Mouse (Mus musculus): Measurements from ENCODE around the gene March8. TPM values are rescaled to one million over a fixed set of nuclear protein-coding genes. Genes with fewer than 3 reads are reported as not detected.

The March8 gene
- polyA plus RNA-seq (2021; fragmentation: Nextera tagmentation) = 12.2 and 26.5 TPM in 2 replicates
- long read RNA-seq, experiment 1, full-length matches to known transcripts = 34 of 102 reads
- long read RNA-seq, experiment 1, partial matches to known transcripts = 9 of 102 reads
- long read RNA-seq, experiment 1, other reads (novel, unspliced or antisense) = 59 of 102 reads
- long read RNA-seq, experiment 2, full-length matches to known transcripts = 3 of 19 reads
- long read RNA-seq, experiment 2, partial matches to known transcripts = 0 of 19 reads
- long read RNA-seq, experiment 2, other reads (novel, unspliced or antisense) = 16 of 19 reads

DNA sequence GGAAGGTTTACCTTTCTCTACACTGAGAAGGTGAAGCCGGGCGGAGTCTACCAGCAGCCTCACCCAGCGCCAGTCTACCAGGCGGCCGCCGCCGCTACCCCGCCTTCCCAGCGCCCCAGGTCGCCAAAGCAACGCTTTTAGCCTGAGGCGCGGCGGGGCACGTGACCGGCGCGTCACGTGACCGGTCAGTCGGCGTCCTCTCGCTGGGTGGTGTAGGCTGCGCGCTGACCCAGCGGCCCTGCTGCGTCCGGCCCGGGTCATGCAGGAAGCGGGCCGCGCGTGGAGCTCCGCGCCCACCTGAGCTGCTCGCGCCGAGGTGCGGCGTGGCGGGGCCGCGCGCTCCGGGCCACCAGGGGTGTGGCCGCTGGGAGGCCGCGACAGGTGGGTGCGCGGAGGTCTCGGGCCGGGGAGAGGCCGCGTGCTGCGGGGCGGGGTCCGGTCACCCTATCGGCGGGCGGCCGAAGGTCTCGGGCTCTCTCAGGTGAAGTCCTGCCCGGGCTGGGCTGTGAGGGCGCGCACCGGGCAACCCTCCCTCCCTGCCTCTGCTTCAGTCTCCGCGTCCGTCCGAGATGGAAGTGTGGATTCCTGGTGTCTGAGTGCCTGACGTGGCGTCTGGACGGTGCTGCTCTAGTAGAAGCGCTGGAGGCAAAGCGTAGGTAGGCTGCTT lies at the start of gene March8:
Gene March8, plus strand, starts transcription at position 190 of the 667 bp plus-strand sequence.

Other genes starting within 250 kb of the March8 start
- gene Tmcc1, start 144.5 kb upstream of the March8 start, polyA plus RNA-seq (2021; fragmentation: Nextera tagmentation) = 7.5 and 9.9 TPM in 2 replicates
- gene Washc2, start 130.0 kb upstream of the March8 start, polyA plus RNA-seq (2021; fragmentation: Nextera tagmentation) = 25.0 and 29.6 TPM in 2 replicates
- 1.3 and 1.9 TPM in 2 replicates for gene Zfand4, start 73.8 kb upstream of the March8 start, polyA plus RNA-seq (2021; fragmentation: Nextera tagmentation)
- gene Alox5, start 123.2 kb downstream of the March8 start, polyA plus RNA-seq (2021; fragmentation: Nextera tagmentation) = 0.44 and 0.45 TPM in 2 replicates
- not detected in 2 replicates for gene Olfr211, start 151.1 kb downstream of the March8 start, polyA plus RNA-seq (2021; fragmentation: Nextera tagmentation)
- not detected in 2 replicates for gene Olfr212, start 168.5 kb downstream of the March8 start, polyA plus RNA-seq (2021; fragmentation: Nextera tagmentation)
- gene Olfr213, start 200.4 kb downstream of the March8 start, polyA plus RNA-seq (2021; fragmentation: Nextera tagmentation) = not detected in 2 replicates
- gene Gm5580, start 213.1 kb downstream of the March8 start, polyA plus RNA-seq (2021; fragmentation: Nextera tagmentation) = 0.16 and 0.64 TPM in 2 replicates
- gene Olfr214, start 216.2 kb downstream of the March8 start, polyA plus RNA-seq (2021; fragmentation: Nextera tagmentation) = not detected in 2 replicates
- not detected in 2 replicates for gene Olfr215, start 246.2 kb downstream of the March8 start, polyA plus RNA-seq (2021; fragmentation: Nextera tagmentation)